Mouse (Mus musculus) CH12.LX (cell line): Measurements from ENCODE around the gene Ipo7. TPM values are rescaled to one million over a fixed set of nuclear protein-coding genes. Genes with fewer than 3 reads are reported as not detected.

Experiments used
- DNase-seq: peaks from one replicate; pipeline ENCODE4 v3.0.0-alpha.2; 2013; ENCODE audit errors: extremely low read depth
- H3K27ac ChIP-seq: 2 replicates; pipeline ENCODE4 v1.5.1; 2012; ENCODE audit warnings: low read depth, mild to moderate bottlenecking, control low read depth, moderate library complexity; ENCODE audit not compliant: insufficient read depth
- H3K27me3 ChIP-seq: replicated peaks from 2 replicates; pipeline ENCODE3; 2012; ENCODE audit warnings: inconsistent platforms
- H3K36me3 ChIP-seq, 2 experiments: replicated peaks in 1 of 2; 2 replicates each; pipeline versions ENCODE3 to v1.6.1; 2012; ENCODE audit warnings: inconsistent platforms in 1 of 2, low read length in 1 of 2, mild to moderate bottlenecking in 1 of 2, mixed read lengths in 1 of 2, moderate library complexity in 1 of 2; ENCODE audit not compliant: control insufficient read depth in 1 of 2, insufficient read depth in 1 of 2
- H3K4me1 ChIP-seq, 2 experiments: 2 replicates each; pipeline ENCODE4 v1.6.1; 2012; ENCODE audit warnings: inconsistent platforms in 1 of 2, moderate library complexity in 1 of 2; ENCODE audit not compliant: insufficient read depth in 2 of 2, control insufficient read depth in 1 of 2
- H3K4me2 ChIP-seq: 2 replicates; pipeline ENCODE4 v1.6.1; 2012; ENCODE audit warnings: low read depth, mild to moderate bottlenecking, control low read depth; ENCODE audit not compliant: poor library complexity, insufficient read depth, severe bottlenecking
- H3K4me3 ChIP-seq, 3 experiments: fragments of 150-350 bp in 1 of 3; sonication (generic) in 1 of 3; replicated peaks in 1 of 3; 2 replicates each; pipeline versions ENCODE3 to v1.5.1; 2011 to 2012; ENCODE audit warnings: low read depth in 2 of 3, low read length in 2 of 3, mild to moderate bottlenecking in 2 of 3, moderate library complexity in 2 of 3, control low read depth in 1 of 3, improper control_type of control experiment in 1 of 3, inconsistent platforms in 1 of 3, mixed read lengths in 1 of 3; ENCODE audit not compliant: poor library complexity in 1 of 3
- H3K79me2 ChIP-seq: replicated peaks from 2 replicates; pipeline ENCODE4 v1.6.1; 2012; ENCODE audit warnings: mild to moderate bottlenecking, moderate library complexity; ENCODE audit not compliant: control insufficient read depth, poor library complexity, insufficient read depth, severe bottlenecking; ENCODE audit errors: extremely low read depth
- H3K9ac ChIP-seq: 2 replicates; pipeline ENCODE4 v1.6.1; 2012; ENCODE audit warnings: low read depth, mild to moderate bottlenecking, control low read depth, moderate library complexity; ENCODE audit not compliant: insufficient read depth
- H3K9me3 ChIP-seq: replicated peaks from 2 replicates; pipeline ENCODE3; 2012; ENCODE audit warnings: low read length, inconsistent platforms, mixed read lengths
- CHD1 ChIP-seq: IDR thresholded peaks from 2 replicates; pipeline ENCODE4 v1.6.1; 2012; ENCODE audit warnings: low read depth, low read length, improper control_type of control experiment, inconsistent platforms
- CHD2 ChIP-seq: IDR thresholded peaks from 2 replicates; pipeline ENCODE4 v1.6.1; 2011; ENCODE audit warnings: low read length, improper control_type of control experiment
- CTCF ChIP-seq, 2 experiments: IDR thresholded peaks in 1 of 2; conservative IDR thresholded peaks in 1 of 2; 2 replicates each; pipeline ENCODE4 v1.5.1; 2011 to 2012; ENCODE audit warnings: low read depth in 2 of 2, low read length in 2 of 2, improper control_type of control experiment in 1 of 2, inconsistent platforms in 1 of 2, mild to moderate bottlenecking in 1 of 2, moderate library complexity in 1 of 2
- E2F4 ChIP-seq: IDR thresholded peaks from 2 replicates; pipeline ENCODE4 v1.6.1; 2011; ENCODE audit warnings: low read depth, low read length, improper control_type of control experiment; ENCODE audit not compliant: insufficient replicate concordance
- ELF1 ChIP-seq: IDR thresholded peaks from 2 replicates; pipeline ENCODE4 v1.6.1; 2014; ENCODE audit warnings: low read depth, mild to moderate bottlenecking, inconsistent platforms, low read length, improper control_type of control experiment
- EP300 ChIP-seq: IDR thresholded peaks from 2 replicates; pipeline ENCODE4 v1.6.1; 2011; ENCODE audit warnings: low read length, improper control_type of control experiment
- ETS1 ChIP-seq: conservative IDR thresholded peaks from 2 replicates; pipeline ENCODE4 v1.6.1; 2012; ENCODE audit warnings: low read depth, mild to moderate bottlenecking, inconsistent platforms, low read length, improper control_type of control experiment, moderate library complexity
- GABPA ChIP-seq: IDR thresholded peaks from 2 replicates; pipeline ENCODE4 v1.6.1; 2012; ENCODE audit warnings: low read depth, low read length, improper control_type of control experiment, inconsistent platforms; ENCODE audit not compliant: insufficient replicate concordance
- IRF4 ChIP-seq: IDR thresholded peaks from 2 replicates; pipeline ENCODE4 v1.6.1; 2014; ENCODE audit warnings: low read depth, mild to moderate bottlenecking, inconsistent platforms, low read length, improper control_type of control experiment
- JUN ChIP-seq: IDR thresholded peaks from 2 replicates; pipeline ENCODE4 v1.6.1; 2011; ENCODE audit warnings: low read depth, mild to moderate bottlenecking, low read length, improper control_type of control experiment, moderate library complexity; ENCODE audit not compliant: insufficient read depth
- JUND ChIP-seq: conservative IDR thresholded peaks from 2 replicates; pipeline ENCODE4 v1.6.1; 2011; ENCODE audit warnings: low read depth, low read length, improper control_type of control experiment
- KAT2A ChIP-seq: IDR thresholded peaks from 2 replicates; pipeline ENCODE4 v1.6.1; 2012; ENCODE audit warnings: low read length, improper control_type of control experiment, inconsistent platforms; ENCODE audit not compliant: insufficient replicate concordance
- MAFK ChIP-seq: IDR thresholded peaks from 2 replicates; pipeline ENCODE4 v1.6.1; 2011; ENCODE audit warnings: low read length, improper control_type of control experiment; ENCODE audit not compliant: insufficient replicate concordance
- MAX ChIP-seq: IDR thresholded peaks from 2 replicates; pipeline ENCODE4 v1.6.1; 2011; ENCODE audit warnings: low read length, improper control_type of control experiment
- MAZ ChIP-seq: IDR thresholded peaks from 2 replicates; pipeline ENCODE4 v1.6.1; 2012; ENCODE audit warnings: low read depth, mild to moderate bottlenecking, inconsistent platforms, low read length, improper control_type of control experiment, moderate library complexity
- MYC ChIP-seq: IDR thresholded peaks from 2 replicates; pipeline ENCODE4 v1.6.1; 2011; ENCODE audit warnings: low read depth, mild to moderate bottlenecking, improper control_type of control experiment, low read length
- NELFE ChIP-seq: IDR thresholded peaks from 2 replicates; pipeline ENCODE4 v1.6.1; 2011; ENCODE audit warnings: low read depth, low read length, improper control_type of control experiment
- NRF1 ChIP-seq: IDR thresholded peaks from 2 replicates; pipeline ENCODE4 v1.6.1; 2014; ENCODE audit warnings: low read depth, mild to moderate bottlenecking, inconsistent platforms, low read length, improper control_type of control experiment, moderate library complexity
- POLR2A ChIP-seq: IDR thresholded peaks from 2 replicates; pipeline ENCODE4 v1.6.1; 2011; ENCODE audit warnings: low read depth, mild to moderate bottlenecking, improper control_type of control experiment, low read length
- RAD21 ChIP-seq: IDR thresholded peaks from 2 replicates; pipeline ENCODE4 v1.6.1; 2011; ENCODE audit warnings: low read depth, mild to moderate bottlenecking, low read length, improper control_type of control experiment, moderate library complexity
- RCOR1 ChIP-seq: conservative IDR thresholded peaks from 2 replicates; pipeline ENCODE4 v1.6.1; 2012; ENCODE audit warnings: low read depth, mild to moderate bottlenecking, inconsistent platforms, low read length, improper control_type of control experiment
- SIN3A ChIP-seq: IDR thresholded peaks from 2 replicates; pipeline ENCODE4 v1.6.1; 2012; ENCODE audit warnings: low read length, improper control_type of control experiment, inconsistent platforms
- SMC3 ChIP-seq: IDR thresholded peaks from 2 replicates; pipeline ENCODE4 v1.6.1; 2011; ENCODE audit warnings: low read depth, low read length, improper control_type of control experiment
- TBP ChIP-seq: conservative IDR thresholded peaks from 2 replicates; pipeline ENCODE4 v1.6.1; 2011; ENCODE audit warnings: low read depth, low read length, improper control_type of control experiment
- UBTF ChIP-seq: IDR thresholded peaks from 2 replicates; pipeline ENCODE4 v1.6.1; 2012; ENCODE audit warnings: low read depth, mild to moderate bottlenecking, inconsistent platforms, low read length, improper control_type of control experiment, moderate library complexity
- USF1 ChIP-seq: IDR thresholded peaks from 2 replicates; pipeline ENCODE4 v1.6.1; 2014; ENCODE audit warnings: low read depth, mild to moderate bottlenecking, inconsistent platforms, low read length, improper control_type of control experiment
- USF2 ChIP-seq: conservative IDR thresholded peaks from 2 replicates; pipeline ENCODE4 v1.6.1; 2011; ENCODE audit warnings: low read depth, low read length, improper control_type of control experiment
- ZC3H11A ChIP-seq: IDR thresholded peaks from 2 replicates; pipeline ENCODE4 v1.6.1; 2012; ENCODE audit warnings: low read depth, mild to moderate bottlenecking, inconsistent platforms, low read length, improper control_type of control experiment
- ZKSCAN1 ChIP-seq: IDR thresholded peaks from 2 replicates; pipeline ENCODE4 v1.6.1; 2012; ENCODE audit warnings: low read depth, inconsistent platforms, low read length, improper control_type of control experiment, borderline replicate concordance
- ZMIZ1 ChIP-seq: IDR thresholded peaks from 2 replicates; pipeline ENCODE4 v1.6.1; 2012; ENCODE audit warnings: low read depth, mild to moderate bottlenecking, inconsistent platforms, low read length, improper control_type of control experiment
- ZNF384 ChIP-seq: IDR thresholded peaks from 2 replicates; pipeline ENCODE4 v1.6.1; 2012; ENCODE audit warnings: low read depth, low read length, improper control_type of control experiment, inconsistent platforms
- dilution Hi-C: fragments of 300-500 bp; cut with MboI; formaldehyde crosslinking; loops from 2 replicates; pipeline ENCODE4 v1.14.3; 2020; ENCODE audit warnings: low sequenced_read_pairs; ENCODE audit not compliant: extremely low pct_unique_long_range_greater_than_20kb, extremely low pct_ligation_motif_present
- in situ Hi-C: fragments of 300-500 bp; cut with MboI; formaldehyde crosslinking; loops from 3 replicates; pipeline ENCODE4 v1.14.3; 2019; ENCODE audit warnings: low sequenced_read_pairs, low pct_ligation_motif_present, low pct_unique_long_range_greater_than_20kb, mixed read lengths
- polyA plus RNA-seq: library from polyadenylated mRNA; unstranded; fragments of >175 nt; gene quantifications from 2 replicates; pipeline ENCODE4 v1.2.1, GENCODE M21; 2012; ENCODE audit warnings: low read depth; ENCODE audit not compliant: insufficient read length
- total RNA-seq, 2 experiments: library from RNA; depleted of rRNA; stranded (reverse); fragments of 300-350 nt in 1 of 2; fragments of >200 nt in 1 of 2; gene quantifications; 2 replicates each; pipeline ENCODE4 v1.2.3; 2012 to 2014

Ipo7 gene
- total and polyA plus RNA-seq, 3 experiments = 126 to 183 (median 181) TPM

GRCm38 (mm10) chr7:109985661-109986132 is 32.4 kb upstream of the Ipo7 start:
- Histone ChIP-seq H3K27ac (no peak overlapping the region), H3K4me1 (peaks cover 0 to 18% of the 10 kb centered on the region in 2 experiments; a peak in 1 of 4 replicates), H3K9ac (peak overlapping the region; percentile 81), H3K79me2 (peaks cover 12% of the 10 kb centered on the region), H3K4me3 (peak overlapping the region; percentile 70 to 86 (median 79)), H3K9me3 (no peaks in the 10 kb centered on the region), H3K36me3 (peaks cover 11 to 25% of the 10 kb centered on the region in 2 experiments), H3K4me2 (peak overlapping the region; percentile 53), H3K27me3 (no peaks in the 10 kb centered on the region)
- in situ Hi-C loops = no loop called here
- DNase-seq = peak; percentile 21
- TF ChIP-seq JUN (no peak), ZC3H11A (no peak), EP300 (no peak), ELF1 (no peak), MAZ (no peak), CHD1 (no peak), UBTF (no peak), ZKSCAN1 (no peak), MYC (no peak), USF2 (no peak), ZMIZ1 (no peak), ZNF384 (no peak), POLR2A (no peak), USF1 (no peak), E2F4 (no peak), MAFK (no peak), CTCF (conservative IDR thresholded peaks at IDR 0.05 in 1 of 2, IDR thresholded peaks at IDR 0.05 in 1 of 2; ENCODE audit: low read depth in 2 of 2, low read length in 2 of 2) (no peak)
- dilution Hi-C loops = no loop called here

GRCm38 (mm10) chr7:109986133-109986669 is 31.9 kb upstream of the Ipo7 start:
- peaks cover 0 to 18% of the 10 kb centered on the region in 2 experiments; a peak in 1 of 4 replicates for H3K4me1 ChIP-seq
- dilution Hi-C loops (no loop called here), in situ Hi-C loops (no loop called here)
- DNase-seq = peak; percentile 99
- peaks cover 12% of the 10 kb centered on the region for H3K79me2 ChIP-seq
- H3K27me3 ChIP-seq = no peaks in the 10 kb centered on the region
- H3K9ac ChIP-seq = peak overlapping the region; percentile 81
- peaks cover 11 to 24% of the 10 kb centered on the region in 2 experiments for H3K36me3 ChIP-seq
- H3K9me3 ChIP-seq = no peaks in the 10 kb centered on the region
- H3K27ac ChIP-seq = no peak overlapping the region
- H3K4me3 ChIP-seq = peak overlapping the region; percentile 70 to 86 (median 79)
- H3K4me2 ChIP-seq = peak overlapping the region; percentile 79; the same call in 1 of the 2 replicates
- TF ChIP-seq NELFE = peak; percentile 71; the same call in 1 of the 2 replicates
- peak; percentile 82 for TF ChIP-seq ZMIZ1
- TF ChIP-seq ELF1 = peak; percentile 87
- TF ChIP-seq KAT2A = peak; percentile 89; the same call in 1 of the 2 replicates
- TF ChIP-seq ETS1 = no peak
- TF ChIP-seq JUN = no peak
- no peak for TF ChIP-seq USF2
- TF ChIP-seq CHD1 = peak; percentile 90
- TF ChIP-seq SMC3 = no peak
- no peak for TF ChIP-seq CTCF (conservative IDR thresholded peaks at IDR 0.05 in 1 of 2, IDR thresholded peaks at IDR 0.05 in 1 of 2; ENCODE audit: low read depth in 2 of 2, low read length in 2 of 2)
- TF ChIP-seq E2F4 = peak; percentile 64; the same call in 1 of the 2 replicates
- TF ChIP-seq SIN3A = peak; percentile 94
- no peak; the same call in 1 of the 2 replicates for TF ChIP-seq IRF4
- TF ChIP-seq RCOR1 = no peak
- TF ChIP-seq NRF1 = peak; percentile 81
- TF ChIP-seq TBP = peak; percentile 83; the same call in 1 of the 2 replicates
- TF ChIP-seq ZNF384 = no peak
- no peak for TF ChIP-seq RAD21
- TF ChIP-seq MAX = peak; percentile 76
- peak; percentile 18; the same call in 1 of the 2 replicates for TF ChIP-seq JUND
- TF ChIP-seq GABPA = no peak; the same call in 1 of the 2 replicates
- peak; percentile 94 for TF ChIP-seq CHD2
- peak; percentile 83 for TF ChIP-seq POLR2A
